Mouse (Mus musculus) cortical plate, adult 2 months (tissue): Measurements from ENCODE around the gene Traip.

Experiments used
- CTCF ChIP-seq: fragments of 200-500 bp; IDR thresholded peaks from 2 replicates; pipeline ENCODE4 v1.5.1; 2011; ENCODE audit warnings: mild to moderate bottlenecking, control low read depth, low read length; ENCODE audit not compliant: insufficient read depth; ENCODE audit errors: extremely low read depth
- POLR2A ChIP-seq: fragments of 200-500 bp; IDR thresholded peaks from 2 replicates; pipeline ENCODE4 v1.6.1; 2011; ENCODE audit warnings: mild to moderate bottlenecking, low read length, control low read depth; ENCODE audit not compliant: insufficient read depth; ENCODE audit errors: extremely low read depth

DNA sequence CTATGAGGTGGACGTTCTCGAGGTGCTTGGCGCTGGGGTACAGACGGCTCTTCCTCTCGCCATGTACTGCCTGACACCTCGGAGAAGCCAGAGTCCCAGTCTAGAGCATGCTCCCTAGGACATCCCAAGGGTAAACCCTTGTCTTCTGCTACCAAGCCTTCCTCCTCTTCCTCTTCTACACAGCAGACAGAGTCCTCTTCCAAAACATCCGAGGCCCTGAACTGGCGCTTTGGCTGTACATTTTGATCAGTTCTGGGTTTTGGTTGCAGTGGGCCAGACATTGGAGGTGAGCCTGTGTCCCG, 34.8 kb downstream of the Traip start:
- TF ChIP-seq CTCF (no peak), POLR2A (no peak)
